Mouse (Mus musculus): ENCODE measurements at regions not wholly inside any gene's neighbourhood (a gene's known extent, or its start where the extent isn't known, plus 50 kb on each side); places are given as distances from the start of the nearest gene placed in this dataset.
"Not testable (repeated sequence)": the region's sequence is repeated elsewhere in the genome, so short reads cannot be mapped to it uniquely, and the experiment has no call there.

- in situ Hi-C loops (cut with MboI, MseI), result no loop called here
These were observed 167.0 kb upstream of the Ndn start for GRCm38 (mm10) chr7:62179387-62179786.

- in situ Hi-C loops (cut with MboI, MseI), result no loop called here
These were observed 137.8 kb upstream of the Ndn start for GRCm38 (mm10) chr7:62208529-62208928.

- in situ Hi-C loops (cut with MboI, MseI), result no loop called here
These were observed 137.2 kb upstream of the Ndn start for GRCm38 (mm10) chr7:62209117-62209700.

GRCm38 (mm10) chr7:62225184-62225583, 121.2 kb upstream of the Ndn start:
- in situ Hi-C loops (cut with MboI, MseI), result loop anchor here (10.0 kb wide), 1 partner anchor 1070 kb away; no protein-coding TSS in a partner anchor

- in situ Hi-C loops (cut with MboI, MseI), result loop anchor here (10.0 kb wide), 1 partner anchor 1067 kb away; no protein-coding TSS in a partner anchor
These were observed 118.6 kb upstream of the Ndn start for GRCm38 (mm10) chr7:62227727-62228126.

GRCm38 (mm10) chr7:62230713-62231112, 115.7 kb upstream of the Ndn start:
- in situ Hi-C loops (cut with MboI, MseI), result no loop called here

- in situ Hi-C loops (cut with MboI, MseI), result no loop called here
These were observed 115.2 kb upstream of the Ndn start for GRCm38 (mm10) chr7:62231120-62231574.

- in situ Hi-C loops (cut with MboI, MseI), result no loop called here
These were observed 114.3 kb upstream of the Ndn start for GRCm38 (mm10) chr7:62232076-62232475.

- in situ Hi-C loops (cut with MboI, MseI), result no loop called here
These were observed 112.3 kb upstream of the Ndn start for GRCm38 (mm10) chr7:62234037-62234436.

GRCm38 (mm10) chr7:62235766-62236165, 110.6 kb upstream of the Ndn start:
- in situ Hi-C loops (cut with MboI, MseI), result no loop called here

GRCm38 (mm10) chr7:62261688-62262114, 84.7 kb upstream of the Ndn start:
- in situ Hi-C loops (cut with MboI, MseI), result no loop called here

GRCm38 (mm10) chr7:62262174-62262573, 84.2 kb upstream of the Ndn start:
- in situ Hi-C loops (cut with MboI, MseI), result not testable (repeated sequence)

- in situ Hi-C loops (cut with MboI, MseI), result no loop called here
These were observed 77.1 kb upstream of the Ndn start for GRCm38 (mm10) chr7:62269156-62269855.

- in situ Hi-C loops (cut with MboI, MseI), result no loop called here
These were observed 70.2 kb upstream of the Ndn start for GRCm38 (mm10) chr7:62276219-62276618.

- in situ Hi-C loops (cut with MboI, MseI), result no loop called here
These were observed 67.9 kb upstream of the Ndn start for GRCm38 (mm10) chr7:62278492-62278891.

- in situ Hi-C loops (cut with MboI, MseI), result no loop called here
These were observed 67.3 kb upstream of the Ndn start for GRCm38 (mm10) chr7:62279022-62279421.
